ENCODE assay signal across 22 mouse cellular contexts in genomic region chr2:105843151-105843550, GRCm38 (mm10).
DNase-seq lines count a peak whose midpoint lies in the region; ATAC-seq lines count a peak whose summit lies in the region.
"Had no signal": no experiment of that assay in that cellular context is flagged by ENCODE, and none has a peak within 500 bp of the region (broad histone marks: within the 10 kb centered on the region; RNA-seq: fewer than 3 reads in every experiment).

No protein-coding gene starts in this region.

- no peak overlapping the region for H3K4me3 ChIP-seq in midbrain, embryonic 11.5 days (ENCODE audit: low read depth, low read length)
- H3K4me3 ChIP-seq: embryonic facial prominence, embryonic 10.5 days; embryonic facial prominence, embryonic 13.5 days; erythroblast, embryonic 14.5 days; forebrain, embryonic 12.5 days; gastrocnemius, adult 2 months; hindbrain, embryonic 12.5 days; hindbrain, embryonic 15.5 days had no signal

- no peaks in the 10 kb centered on the region for H3K4me1 ChIP-seq in midbrain, embryonic 11.5 days (ENCODE audit: control insufficient read depth, insufficient read depth, low read length)
- H3K4me1 ChIP-seq: embryonic facial prominence, embryonic 10.5 days; embryonic facial prominence, embryonic 13.5 days; forebrain, embryonic 12.5 days; hindbrain, embryonic 12.5 days; hindbrain, embryonic 15.5 days had no signal

- no peak overlapping the region for H3K27ac ChIP-seq in midbrain, embryonic 11.5 days (ENCODE audit: low read depth, low read length)
- H3K27ac ChIP-seq: embryonic facial prominence, embryonic 10.5 days; embryonic facial prominence, embryonic 13.5 days; forebrain, embryonic 12.5 days; gastrocnemius, adult 2 months; hindbrain, embryonic 12.5 days; hindbrain, embryonic 15.5 days had no signal

- H3K9me3 ChIP-seq in midbrain, embryonic 11.5 days (ENCODE audit: control insufficient read depth, low read length) = no peaks in the 10 kb centered on the region
- H3K9me3 ChIP-seq: embryonic facial prominence, embryonic 10.5 days; embryonic facial prominence, embryonic 13.5 days; forebrain, embryonic 12.5 days; hindbrain, embryonic 12.5 days; hindbrain, embryonic 15.5 days had no signal

- H3K36me3 ChIP-seq in midbrain, embryonic 11.5 days (ENCODE audit: control insufficient read depth, insufficient read depth, low read length) = no peaks in the 10 kb centered on the region
- H3K36me3 ChIP-seq: embryonic facial prominence, embryonic 13.5 days; hindbrain, embryonic 12.5 days; hindbrain, embryonic 15.5 days had no signal

- no peak overlapping the region for H3K9ac ChIP-seq in midbrain, embryonic 11.5 days (ENCODE audit: low read length)
- H3K9ac ChIP-seq: embryonic facial prominence, embryonic 13.5 days; forebrain, embryonic 12.5 days; hindbrain, embryonic 12.5 days; hindbrain, embryonic 15.5 days had no signal

- H3K4me2 ChIP-seq in midbrain, embryonic 11.5 days = no peak overlapping the region
- H3K4me2 ChIP-seq: embryonic facial prominence, embryonic 13.5 days; forebrain, embryonic 12.5 days; heart, embryonic 11.5 days; hindbrain, embryonic 12.5 days; hindbrain, embryonic 15.5 days had no signal

- ATAC-seq in midbrain, embryonic 11.5 days (ENCODE audit: low FRiP score) = no peak
- ATAC-seq: CD4-positive, CD25-positive, alpha-beta regulatory T cell, adult 4 months; forebrain, embryonic 16.5 days; intestine, postnatal 0 days had no signal

- 93% methylated on average over 5 of the region's 5 CpGs for WGBS in midbrain, embryonic 11.5 days

- peak; percentile 46 for DNase-seq in adrenal gland, adult 2 months
- DNase-seq in adrenal gland, adult 8-10 months = peak; percentile 27
- peak; percentile 39 for DNase-seq in adrenal gland, postnatal 25 days
- no peak for DNase-seq in embryo, embryonic 9.5 days (ENCODE audit: extremely low spot score)
- no peak for DNase-seq in right cerebral cortex, postnatal 4 days
- DNase-seq in midbrain, embryonic 11.5 days (ENCODE audit: low spot score, missing footprints) = no peak
- DNase-seq: cerebellum, adult 11 months; cerebellum, adult 2 months; cerebellum, adult 9-11 months; cerebellum, postnatal 25 days; gastrocnemius, adult 2 months; gastrocnemius, postnatal 14 days had no signal

- H3K27me3 ChIP-seq in midbrain, embryonic 11.5 days (ENCODE audit: control insufficient read depth, insufficient read depth, low read length) = no peaks in the 10 kb centered on the region
- H3K27me3 ChIP-seq: embryonic facial prominence, embryonic 13.5 days; forebrain, embryonic 12.5 days; hindbrain, embryonic 12.5 days; hindbrain, embryonic 15.5 days had no signal

Comparison
In these comparisons a context has a peak if more than half of its experiments do, and no peak if none do; other contexts are left out.
1. DNase-seq: peak in adrenal gland, adult 2 months (single experiment), adrenal gland, adult 8-10 months (single experiment) and adrenal gland, postnatal 25 days (single experiment); none in embryo, embryonic 9.5 days (single experiment), right cerebral cortex, postnatal 4 days (single experiment) and midbrain, embryonic 11.5 days (single experiment).